Mouse (Mus musculus): ENCODE data around the gene Brd1.

DNA sequence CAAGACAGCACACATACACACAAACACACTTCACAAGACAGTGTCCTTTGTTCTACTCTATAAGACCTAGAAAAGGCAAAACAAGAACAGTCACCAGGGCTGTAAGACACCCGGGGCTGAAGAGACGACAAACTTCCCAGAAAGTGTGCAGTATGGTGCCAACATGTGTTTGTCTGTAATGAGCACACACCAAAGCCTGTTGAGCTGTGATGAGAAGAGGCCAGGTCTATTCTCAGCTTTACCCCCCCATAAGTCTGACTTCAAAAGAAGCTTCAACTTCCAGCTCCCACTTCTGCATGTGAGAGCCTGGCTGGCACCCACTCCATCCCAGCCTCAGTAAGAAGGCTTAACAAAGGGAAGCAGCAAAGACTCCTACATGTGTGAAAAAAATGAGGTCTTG, 65.3 kb downstream of the Brd1 start:
- TF ChIP-seq GATA1 (IDR thresholded peaks at IDR 0.05; ENCODE audit: low read length) (no peak), TAL1 (IDR thresholded peaks at IDR 0.05; ENCODE audit: low read length) (no peak)
